Mouse (Mus musculus) intestine, postnatal 0 days (tissue): Measurements from ENCODE around the gene Olfr609. TPM values are rescaled to one million over a fixed set of nuclear protein-coding genes. Genes with fewer than 3 reads are reported as not detected.

Source experiments
- ATAC-seq: fragments of 200-750 bp; cut with Nextera tagmentation; 2 replicates; pipeline ENCODE4 v1.8.0; 2017; ENCODE audit warnings: mild to moderate bottlenecking, moderate TSS enrichment, moderate library complexity
- H3K27ac ChIP-seq: fragments of 300-500 bp; sonication (generic); 2 replicates; pipeline ENCODE4 v1.5.1; 2014; ENCODE audit warnings: mild to moderate bottlenecking, low read depth, low read length, moderate library complexity
- H3K27me3 ChIP-seq: fragments of 300-500 bp; sonication (generic); replicated peaks from 2 replicates; pipeline ENCODE4 v1.6.1; 2014; ENCODE audit warnings: low read length, mixed read lengths; ENCODE audit not compliant: control insufficient read depth, insufficient read depth
- H3K36me3 ChIP-seq: fragments of 300-500 bp; sonication (generic); 2 replicates; pipeline ENCODE4 v1.6.1; 2014; ENCODE audit warnings: mild to moderate bottlenecking, moderate library complexity; ENCODE audit not compliant: control insufficient read depth, insufficient read depth
- H3K4me1 ChIP-seq: fragments of 300-500 bp; sonication (generic); replicated peaks from 2 replicates; pipeline ENCODE4 v1.6.1; 2014; ENCODE audit warnings: antibody characterized with exemption, low read length, mixed read lengths; ENCODE audit not compliant: control insufficient read depth, insufficient read depth
- H3K4me2 ChIP-seq: fragments of 300-500 bp; sonication (generic); replicated peaks from 2 replicates; pipeline ENCODE4 v1.6.1; 2014; ENCODE audit warnings: low read depth, mild to moderate bottlenecking, moderate library complexity
- H3K4me3 ChIP-seq: fragments of 300-500 bp; sonication (generic); 2 replicates; pipeline ENCODE4 v1.5.1; 2014; ENCODE audit warnings: low read depth, low read length
- H3K9ac ChIP-seq: fragments of 300-500 bp; sonication (generic); 2 replicates; pipeline ENCODE4 v1.6.1; 2014; ENCODE audit warnings: mild to moderate bottlenecking, low read depth, low read length
- H3K9me3 ChIP-seq: fragments of 300-500 bp; sonication (generic); 2 replicates; pipeline ENCODE4 v1.6.1; 2016; ENCODE audit warnings: mixed run types; ENCODE audit not compliant: control insufficient read depth
- CTCF ChIP-seq: sonication (generic); IDR thresholded peaks from 2 replicates; pipeline ENCODE4 v1.5.1; 2016; ENCODE audit warnings: low read depth, mild to moderate bottlenecking, control low read depth, antibody characterized with exemption, moderate library complexity
- WGBS: fragments of 180-500 bp; shearing (Covaris S2); extraction: QIAGEN DNeasy Blood & Tissue Kit; methylation state at CpG from one replicate; pipeline ENCODE4 v1.1.7; 2014; 5-methylcytosine and 5-hydroxymethylcytosine counted together
- polyA plus RNA-seq: library from polyadenylated mRNA; unstranded; fragments of >200 nt; fragmentation: Nextera tagmentation; extraction: Ambion mirVana; gene quantifications from 2 replicates; pipeline ENCODE4 v1.2.1, GENCODE M21; 2015

Olfr609 gene
- polyA plus RNA-seq, 1 experiment from 2014 or later: not detected

GRCm38 (mm10) chr7:103448746-103449145 is 49.1 kb downstream of the Olfr609 start, which contains the start of gene Olfr606:
Gene Olfr606, plus strand, starts transcription at chr7:103449046.
- Histone ChIP-seq H3K4me1 (no peaks in the 10 kb centered on the region), H3K27me3 (no peaks in the 10 kb centered on the region), H3K27ac (no peak within 1 kb of the TSS), H3K9ac (no peak within 1 kb of the TSS), H3K4me3 (no peak within 1 kb of the TSS), H3K4me2 (no peak within 1 kb of the TSS), H3K9me3 (no peaks in the 10 kb centered on the region), H3K36me3 (no peaks in the 10 kb centered on the region)
- no peak for TF ChIP-seq CTCF
- WGBS: 88% methylated on average over 2 of the region's 2 CpGs
- ATAC-seq: no peak

DNA sequence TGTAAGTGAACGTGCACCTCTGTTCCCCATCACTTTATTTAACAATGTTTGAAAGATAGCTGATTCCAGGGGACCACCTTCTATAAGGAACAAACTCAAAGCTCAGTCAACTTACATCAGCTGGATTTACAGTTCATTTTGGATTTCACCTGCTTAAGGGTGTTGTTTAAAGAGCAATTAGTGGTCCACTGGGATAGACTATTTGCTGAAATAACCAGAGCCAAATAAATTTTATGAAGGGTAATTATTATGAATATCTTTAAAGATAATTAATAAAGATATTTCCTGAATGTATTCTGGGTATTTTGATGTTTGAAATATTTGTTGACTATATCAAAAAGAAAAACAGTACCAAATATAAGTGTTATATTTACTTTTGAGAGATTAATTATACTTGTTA is 52.5 kb downstream of the Olfr609 start, which contains the start of gene Olfr605:
Gene Olfr605 (minus strand): TSS at position 101 of the 400 bp plus-strand sequence.
- no peaks in the 10 kb centered on the region for H3K36me3 ChIP-seq
- WGBS: 72% methylated on average over 1 of the region's 1 CpGs
- H3K4me2 ChIP-seq: no peak within 1 kb of the TSS
- H3K9me3 ChIP-seq: no peaks in the 10 kb centered on the region
- no peak within 1 kb of the TSS for H3K9ac ChIP-seq
- H3K4me3 ChIP-seq: no peak within 1 kb of the TSS
- no peak for TF ChIP-seq CTCF
- no peaks in the 10 kb centered on the region for H3K27me3 ChIP-seq
- H3K27ac ChIP-seq: no peak within 1 kb of the TSS
- ATAC-seq: no peak
- H3K4me1 ChIP-seq: no peaks in the 10 kb centered on the region

Other genes with a start within 250 kb of the Olfr609 start
- not detected in 2 replicates for gene Usp17ld, start 245.6 kb downstream of the Olfr609 start, polyA plus RNA-seq
- gene Olfr596, start 192.4 kb downstream of the Olfr609 start, polyA plus RNA-seq: not detected in 2 replicates
- not detected in 2 replicates for gene Olfr597, start 181.7 kb downstream of the Olfr609 start, polyA plus RNA-seq
- not detected in 2 replicates for gene Olfr598, start 174.5 kb downstream of the Olfr609 start, polyA plus RNA-seq
- gene Olfr599, start 162.1 kb downstream of the Olfr609 start, polyA plus RNA-seq: not detected in 2 replicates
- gene Olfr600, start 148.4 kb downstream of the Olfr609 start, polyA plus RNA-seq: not detected in 2 replicates
- not detected in 2 replicates for gene Olfr601, start 135.4 kb downstream of the Olfr609 start, polyA plus RNA-seq
- not detected in 2 replicates for gene Olfr603, start 111.9 kb downstream of the Olfr609 start, polyA plus RNA-seq
- gene Usp17lc, start 83.0 kb downstream of the Olfr609 start, polyA plus RNA-seq: not detected in 2 replicates
- not detected in 2 replicates for gene Olfr605, start 52.6 kb downstream of the Olfr609 start, polyA plus RNA-seq
- not detected in 2 replicates for gene Olfr606, start 49.0 kb downstream of the Olfr609 start, polyA plus RNA-seq
- not detected in 2 replicates for gene Olfr607, start 33.9 kb downstream of the Olfr609 start, polyA plus RNA-seq
- gene Olfr608, start 28.2 kb downstream of the Olfr609 start, polyA plus RNA-seq: not detected in 2 replicates
- not detected in 2 replicates for gene Olfr610, start 14.1 kb upstream of the Olfr609 start, polyA plus RNA-seq
- not detected in 2 replicates for gene Olfr611, start 22.8 kb upstream of the Olfr609 start, polyA plus RNA-seq
- gene Olfr612, start 44.7 kb upstream of the Olfr609 start, polyA plus RNA-seq: not detected in 2 replicates
- gene Olfr613, start 50.0 kb upstream of the Olfr609 start, polyA plus RNA-seq: not detected in 2 replicates
- not detected in 2 replicates for gene Olfr615, start 58.0 kb upstream of the Olfr609 start, polyA plus RNA-seq
- gene Olfr616, start 71.1 kb upstream of the Olfr609 start, polyA plus RNA-seq: not detected in 2 replicates
- not detected in 2 replicates for gene Olfr617, start 75.0 kb upstream of the Olfr609 start, polyA plus RNA-seq
- gene Olfr618, start 92.0 kb upstream of the Olfr609 start, polyA plus RNA-seq: not detected in 2 replicates
- gene Olfr619, start 102.5 kb upstream of the Olfr609 start, polyA plus RNA-seq: not detected in 2 replicates
- not detected in 2 replicates for gene Olfr620, start 114.5 kb upstream of the Olfr609 start, polyA plus RNA-seq
- gene Olfr622, start 144.6 kb upstream of the Olfr609 start, polyA plus RNA-seq: not detected in 2 replicates
- gene Olfr623, start 165.6 kb upstream of the Olfr609 start, polyA plus RNA-seq: not detected in 2 replicates
- 0.09 TPM in 2 replicates for gene Olfr624, start 173.1 kb upstream of the Olfr609 start, polyA plus RNA-seq
- not detected in 2 replicates for gene Olfr625-ps1, start 184.7 kb upstream of the Olfr609 start, polyA plus RNA-seq
- not detected in 2 replicates for gene Olfr243, start 216.6 kb upstream of the Olfr609 start, polyA plus RNA-seq
- not detected in 2 replicates for gene Olfr628, start 232.3 kb upstream of the Olfr609 start, polyA plus RNA-seq
- gene Olfr629, start 246.9 kb upstream of the Olfr609 start, polyA plus RNA-seq: not detected in 2 replicates